Mouse (Mus musculus) stomach, embryonic 16.5 days (tissue): ENCODE measurements around the gene Srrd. TPM values are rescaled to one million over a fixed set of nuclear protein-coding genes. Genes with fewer than 3 reads are reported as not detected.

ENCODE experiments used
- ATAC-seq: fragments of 200-750 bp; cut with Nextera tagmentation; 2 replicates; pipeline ENCODE4 v1.8.0; 2017; ENCODE audit warnings: moderate number of reproducible peaks, moderate TSS enrichment; ENCODE audit not compliant: insufficient read depth, low FRiP score
- H3K27ac ChIP-seq: fragments of 300-500 bp; sonication (generic); 2 replicates; pipeline ENCODE4 v1.5.1; 2014; ENCODE audit warnings: low read length
- H3K27me3 ChIP-seq: fragments of 300-500 bp; sonication (generic); 2 replicates; pipeline ENCODE4 v1.6.1; 2014; ENCODE audit warnings: low read length, control low read depth, mixed read lengths; ENCODE audit not compliant: control insufficient read depth, insufficient read depth
- H3K36me3 ChIP-seq: fragments of 300-500 bp; sonication (generic); 2 replicates; pipeline ENCODE4 v1.6.1; 2014; ENCODE audit warnings: low read length; ENCODE audit not compliant: control insufficient read depth, insufficient read depth
- H3K4me1 ChIP-seq: fragments of 300-500 bp; sonication (generic); 2 replicates; pipeline ENCODE4 v1.6.1; 2014; ENCODE audit warnings: low read length, control low read depth, mixed read lengths; ENCODE audit not compliant: control insufficient read depth, insufficient read depth
- H3K4me2 ChIP-seq: fragments of 300-500 bp; sonication (generic); 2 replicates; pipeline ENCODE4 v1.6.1; 2014; ENCODE audit warnings: low read depth, low read length, mixed read lengths
- H3K4me3 ChIP-seq: fragments of 300-500 bp; sonication (generic); replicated peaks from 2 replicates; pipeline ENCODE4 v1.5.1; 2014; ENCODE audit warnings: mild to moderate bottlenecking, low read length
- H3K9ac ChIP-seq: fragments of 300-500 bp; sonication (generic); 2 replicates; pipeline ENCODE4 v1.6.1; 2014; ENCODE audit warnings: low read length
- H3K9me3 ChIP-seq: fragments of 300-500 bp; sonication (generic); replicated peaks from 2 replicates; pipeline ENCODE4 v1.6.1; 2016; ENCODE audit warnings: low read length, control low read depth; ENCODE audit not compliant: control insufficient read depth
- WGBS: fragments of 180-500 bp; shearing (Covaris S2); extraction: QIAGEN DNeasy Blood & Tissue Kit; methylation state at CpG from one replicate; pipeline ENCODE4 v1.1.7; 2014; 5-methylcytosine and 5-hydroxymethylcytosine counted together
- polyA plus RNA-seq: library from polyadenylated mRNA; unstranded; fragments of >200 nt; fragmentation: Nextera tagmentation; extraction: Ambion mirVana; gene quantifications from 2 replicates; pipeline ENCODE4 v1.2.1, GENCODE M21; 2015

The Srrd gene
- polyA plus RNA-seq, 1 experiment from 2014 or later = 30.2 TPM

- Histone ChIP-seq H3K27ac (no peak overlapping the region), H3K4me3 (no peak overlapping the region), H3K4me2 (no peak overlapping the region), H3K36me3 (no peaks in the 10 kb centered on the region), H3K27me3 (no peaks in the 10 kb centered on the region), H3K9me3 (no peaks in the 10 kb centered on the region), H3K4me1 (peaks cover 19% of the 10 kb centered on the region), H3K9ac (no peak overlapping the region)
- ATAC-seq = no peak
- 91% methylated on average over 5 of the region's 5 CpGs for WGBS
Observed at GRCm38 (mm10) chr5:112291866-112292265, 51.0 kb downstream of the Srrd start.

- no peaks in the 10 kb centered on the region for H3K36me3 ChIP-seq
- H3K4me1 ChIP-seq = peaks cover 20% of the 10 kb centered on the region
- H3K4me2 ChIP-seq = no peak overlapping the region
- H3K4me3 ChIP-seq = no peak overlapping the region
- no peak overlapping the region for H3K27ac ChIP-seq
- 93% methylated on average over 8 of the region's 8 CpGs for WGBS
- H3K9me3 ChIP-seq = no peaks in the 10 kb centered on the region
- H3K27me3 ChIP-seq = no peaks in the 10 kb centered on the region
- no peak for ATAC-seq
- no peak overlapping the region for H3K9ac ChIP-seq
Observed at GRCm38 (mm10) chr5:112290536-112290880, 52.3 kb downstream of the Srrd start.

- H3K9ac ChIP-seq = no peak overlapping the region; the same call in 1 of the 2 replicates
- no peaks in the 10 kb centered on the region for H3K9me3 ChIP-seq
- H3K27me3 ChIP-seq = no peaks in the 10 kb centered on the region
- ATAC-seq = no peak
- no peak overlapping the region for H3K27ac ChIP-seq
- WGBS = 81% methylated on average over 16 of the region's 16 CpGs
- no peak overlapping the region for H3K4me2 ChIP-seq
- H3K4me1 ChIP-seq = peaks cover 20% of the 10 kb centered on the region
- no peak overlapping the region for H3K4me3 ChIP-seq
- no peaks in the 10 kb centered on the region for H3K36me3 ChIP-seq
Observed at GRCm38 (mm10) chr5:112289819-112290535, 52.9 kb downstream of the Srrd start.

- 0 out of 2 replicates have a peak overlapping the region, but pooled peaks have one; percentile 4 for H3K4me3 ChIP-seq
- peaks cover 20% of the 10 kb centered on the region for H3K4me1 ChIP-seq
- WGBS = 50% methylated on average over 8 of the region's 8 CpGs
Observed at GRCm38 (mm10) chr5:112289236-112289635, 53.6 kb downstream of the Srrd start.

GRCm38 (mm10) chr5:112288193-112289141 lies 54.4 kb downstream of the Srrd start:
- Histone ChIP-seq H3K27me3 (no peaks in the 10 kb centered on the region), H3K9ac (peak overlapping the region; percentile 6; the same call in 1 of the 2 replicates), H3K4me1 (peaks cover 20% of the 10 kb centered on the region), H3K9me3 (no peaks in the 10 kb centered on the region), H3K36me3 (no peaks in the 10 kb centered on the region), H3K4me3 (no peak overlapping the region), H3K4me2 (no peak overlapping the region), H3K27ac (no peak overlapping the region; the same call in 1 of the 2 replicates)
- no peak for ATAC-seq
- WGBS = 75% methylated on average over 9 of the region's 9 CpGs

More at GRCm38 (mm10) chr5:112289236-112289635, 53.6 kb downstream of the Srrd start:
- H3K9me3 ChIP-seq = no peaks in the 10 kb centered on the region
- no peak overlapping the region for H3K9ac ChIP-seq
- no peak overlapping the region for H3K4me2 ChIP-seq
- H3K36me3 ChIP-seq = no peaks in the 10 kb centered on the region
- H3K27me3 ChIP-seq = no peaks in the 10 kb centered on the region
- H3K27ac ChIP-seq = no peak overlapping the region
- ATAC-seq = no peak; the same call in 1 of the 2 replicates

- Histone ChIP-seq H3K27ac (peak overlapping the region; percentile 38), H3K36me3 (no peaks in the 10 kb centered on the region), H3K9ac (peak overlapping the region; percentile 21; the same call in 1 of the 2 replicates), H3K4me1 (peaks cover 25% of the 10 kb centered on the region), H3K27me3 (no peaks in the 10 kb centered on the region), H3K4me3 (no peak overlapping the region), H3K4me2 (no peak overlapping the region), H3K9me3 (no peaks in the 10 kb centered on the region)
- no peak for ATAC-seq
- 78% methylated on average over 2 of the region's 2 CpGs for WGBS
Observed at GRCm38 (mm10) chr5:112287652-112288051, 55.2 kb downstream of the Srrd start.

Other genes starting within 250 kb of the Srrd start
- 1.6 and 1.9 TPM in 2 replicates for gene Cryba4, start 90.5 kb downstream of the Srrd start, polyA plus RNA-seq
- gene Crybb1, start 87.2 kb downstream of the Srrd start, polyA plus RNA-seq = 4.0 and 4.1 TPM in 2 replicates
- gene Tpst2, start 66.3 kb downstream of the Srrd start, polyA plus RNA-seq = 40.0 and 43.0 TPM in 2 replicates
- 27.6 and 28.0 TPM in 2 replicates for gene Tfip11, start 16.7 kb downstream of the Srrd start, polyA plus RNA-seq
- gene Hps4, start within 50 bp of the Srrd start, polyA plus RNA-seq = 30.2 and 36.4 TPM in 2 replicates
- 0.16 and 0.19 TPM in 2 replicates for gene Gm6583, start 13.0 kb upstream of the Srrd start, polyA plus RNA-seq
- 2.3 and 3.3 TPM in 2 replicates for gene Asphd2, start 51.8 kb upstream of the Srrd start, polyA plus RNA-seq
- 0.09 TPM in 1 of 2 replicates, not detected in the other for gene Gm6588, start 106.4 kb upstream of the Srrd start, polyA plus RNA-seq
- 2.2 and 2.3 TPM in 2 replicates for gene Sez6l, start 234.1 kb upstream of the Srrd start, polyA plus RNA-seq